Mouse (Mus musculus): ENCODE results near the gene Polr1a.
A peak's percentile ranks its signal among the peaks of the same experiment; 100 is the strongest.
"Not testable (repeated sequence)": the region's sequence is repeated elsewhere in the genome, so short reads cannot be mapped to it uniquely, and the experiment has no call there.

The Polr1a gene

GRCm38 (mm10) chr6:71908481-71909381 is at the start of gene Polr1a, which contains the start of gene Ptcd3:
Gene Polr1a, plus strand, starts transcription at chr6:71909053.
Gene Ptcd3, minus strand, starts transcription at chr6:71908750.
- peak; percentile 86 to 89 for DNase-seq (ENCODE audit: low spot score in 2 of 2)

GRCm38 (mm10) chr6:71867751-71868150 is 41.1 kb upstream of the Polr1a start:
- no peak for DNase-seq (ENCODE audit: low spot score in 2 of 2)

GRCm38 (mm10) chr6:71868809-71869208 is 40.0 kb upstream of the Polr1a start:
- no peak for DNase-seq (ENCODE audit: low spot score in 2 of 2)

- no peak for DNase-seq (ENCODE audit: low spot score in 2 of 2)
Measured at GRCm38 (mm10) chr6:71871396-71871795, 37.5 kb upstream of the Polr1a start.

GRCm38 (mm10) chr6:71877965-71878760 is 30.7 kb upstream of the Polr1a start:
- no peak for DNase-seq (ENCODE audit: low spot score in 2 of 2)

- no peak for DNase-seq (ENCODE audit: low spot score in 2 of 2)
Measured at GRCm38 (mm10) chr6:71893263-71893662, 15.6 kb upstream of the Polr1a start.

- no peak for DNase-seq (ENCODE audit: low spot score in 2 of 2)
Measured at GRCm38 (mm10) chr6:71907702-71908235, 1.1 kb upstream of the Polr1a start.

- no peak for DNase-seq (ENCODE audit: low spot score in 2 of 2)
Measured at GRCm38 (mm10) chr6:71909384-71909783, 531 bp downstream of the Polr1a start.

GRCm38 (mm10) chr6:71909840-71910239 is 987 bp downstream of the Polr1a start:
- no peak for DNase-seq (ENCODE audit: low spot score in 2 of 2)

GRCm38 (mm10) chr6:71911686-71912450 is 3.0 kb downstream of the Polr1a start:
- DNase-seq (ENCODE audit: low spot score in 2 of 2), result no peak

- no peak for DNase-seq (ENCODE audit: low spot score in 2 of 2)
Measured at GRCm38 (mm10) chr6:71920752-71921151, 11.9 kb downstream of the Polr1a start.

GRCm38 (mm10) chr6:71925233-71925632 is 16.4 kb downstream of the Polr1a start:
- DNase-seq (ENCODE audit: low spot score in 2 of 2), result not testable (repeated sequence)

- peak; percentile 26 to 36 for DNase-seq (ENCODE audit: low spot score in 2 of 2)
Measured at GRCm38 (mm10) chr6:71927911-71928310, 19.1 kb downstream of the Polr1a start.

GRCm38 (mm10) chr6:71930053-71930452 is 21.2 kb downstream of the Polr1a start:
- DNase-seq (ENCODE audit: low spot score in 2 of 2), result peak in 1 of 2 experiments; percentile 16

- DNase-seq (ENCODE audit: low spot score in 2 of 2), result no peak
Measured at GRCm38 (mm10) chr6:71930830-71931437, 22.1 kb downstream of the Polr1a start.

GRCm38 (mm10) chr6:71932347-71932746 is 23.5 kb downstream of the Polr1a start:
- no peak for DNase-seq (ENCODE audit: low spot score in 2 of 2)

- peak in 1 of 2 experiments; percentile 38 for DNase-seq (ENCODE audit: low spot score in 2 of 2)
Measured at GRCm38 (mm10) chr6:71934081-71934556, 25.3 kb downstream of the Polr1a start.

GRCm38 (mm10) chr6:71935737-71936136 is 26.9 kb downstream of the Polr1a start:
- DNase-seq (ENCODE audit: low spot score in 2 of 2), result no peak

GRCm38 (mm10) chr6:71940912-71941311 is 32.1 kb downstream of the Polr1a start:
- no peak for DNase-seq (ENCODE audit: low spot score in 2 of 2)

GRCm38 (mm10) chr6:71945101-71945500 is 36.2 kb downstream of the Polr1a start:
- no peak for DNase-seq (ENCODE audit: low spot score in 2 of 2)

- no peak for DNase-seq (ENCODE audit: low spot score in 2 of 2)
Measured at GRCm38 (mm10) chr6:71946121-71946520, 37.3 kb downstream of the Polr1a start.
